Mouse (Mus musculus) liver, embryonic 12.5 days (tissue): ENCODE results near the gene Dedd2. TPM values are rescaled to one million over a fixed set of nuclear protein-coding genes. Genes with fewer than 3 reads are reported as not detected.
A peak's percentile ranks its signal among the peaks of the same experiment; 100 is the strongest.

Experiments
- ATAC-seq: fragments of 200-750 bp; cut with Nextera tagmentation; 2 replicates; pipeline ENCODE4 v1.8.0; 2017; ENCODE audit warnings: moderate number of reproducible peaks, mild to moderate bottlenecking, moderate library complexity
- H3K27ac ChIP-seq: fragments of 300-500 bp; sonication (generic); 2 replicates; pipeline ENCODE4 v1.5.1; 2016; ENCODE audit warnings: mild to moderate bottlenecking
- H3K27me3 ChIP-seq: fragments of 300-500 bp; sonication (generic); replicated peaks from 2 replicates; pipeline ENCODE4 v1.6.1; 2016; ENCODE audit warnings: mild to moderate bottlenecking, moderate library complexity
- H3K36me3 ChIP-seq: fragments of 300-500 bp; sonication (generic); 2 replicates; pipeline ENCODE4 v1.6.1; 2016; ENCODE audit warnings: mild to moderate bottlenecking, moderate library complexity
- H3K4me1 ChIP-seq: fragments of 300-500 bp; sonication (generic); 2 replicates; pipeline ENCODE4 v1.6.1; 2016
- H3K4me2 ChIP-seq: fragments of 300-500 bp; sonication (generic); 2 replicates; pipeline ENCODE4 v1.6.1; 2016; ENCODE audit warnings: mild to moderate bottlenecking, moderate library complexity
- H3K4me3 ChIP-seq: fragments of 300-500 bp; sonication (generic); 2 replicates; pipeline ENCODE4 v1.5.1; 2016; ENCODE audit warnings: mild to moderate bottlenecking, moderate library complexity
- H3K9ac ChIP-seq: fragments of 300-500 bp; sonication (generic); 2 replicates; pipeline ENCODE4 v1.6.1; 2016; ENCODE audit warnings: mild to moderate bottlenecking, moderate library complexity
- H3K9me3 ChIP-seq: fragments of 300-500 bp; sonication (generic); replicated peaks from 2 replicates; pipeline ENCODE4 v1.6.1; 2016; ENCODE audit warnings: mild to moderate bottlenecking, moderate library complexity
- WGBS: fragments of 180-500 bp; shearing (Covaris S2); methylation state at CpG from one replicate; pipeline ENCODE4 v1.1.7; 2016; ENCODE audit not compliant: insufficient replicate concordance; 5-methylcytosine and 5-hydroxymethylcytosine counted together
- microRNA-seq: library from miRNA; unstranded; fragments of <30 nt; microRNA quantifications from one replicate; pipeline ENCODE4, GENCODE M21; 2017
- polyA plus RNA-seq: library from polyadenylated mRNA; unstranded; fragments of >200 nt; fragmentation: Nextera tagmentation; extraction: Ambion mirVana; gene quantifications from 2 replicates; pipeline ENCODE4 v1.2.1, GENCODE M21; 2016

Gene Dedd2
- polyA plus RNA-seq, 1 experiment from 2014 or later, result 31.4 TPM

DNA sequence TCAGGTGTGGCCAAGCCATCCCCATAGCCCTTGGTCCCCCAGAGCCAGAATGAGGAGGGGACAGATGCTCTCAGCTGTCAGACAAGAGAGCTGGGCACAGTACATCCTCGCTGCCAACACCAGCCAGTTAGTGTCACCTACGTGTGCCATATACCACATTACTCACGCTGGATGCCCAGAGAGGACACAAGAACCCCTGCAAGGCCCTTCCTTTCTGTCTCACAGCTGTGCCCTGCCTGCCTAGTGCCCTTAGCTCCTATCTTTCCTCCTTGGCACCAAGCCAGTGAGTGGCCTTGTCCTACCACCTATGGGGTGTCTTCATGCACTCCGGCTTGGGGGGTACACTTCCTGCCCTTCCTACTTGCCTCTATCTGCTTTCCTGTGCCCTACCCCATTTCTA lies 65.8 kb downstream of the Dedd2 start:
- no peaks in the 10 kb centered on the region for H3K36me3 ChIP-seq
- H3K9ac ChIP-seq, result peak overlapping the region; percentile 73
- peak overlapping the region; percentile 91 for H3K27ac ChIP-seq
- peak overlapping the region; percentile 48; the same call in 1 of the 2 replicates for H3K4me3 ChIP-seq
- ATAC-seq, result no peak
- H3K9me3 ChIP-seq, result no peaks in the 10 kb centered on the region
- WGBS, result 71% methylated on average over 4 of the region's 4 CpGs
- peaks cover 79% of the 10 kb centered on the region for H3K27me3 ChIP-seq
- H3K4me2 ChIP-seq, result peak overlapping the region; percentile 83
- H3K4me1 ChIP-seq, result peaks cover 66% of the 10 kb centered on the region

DNA sequence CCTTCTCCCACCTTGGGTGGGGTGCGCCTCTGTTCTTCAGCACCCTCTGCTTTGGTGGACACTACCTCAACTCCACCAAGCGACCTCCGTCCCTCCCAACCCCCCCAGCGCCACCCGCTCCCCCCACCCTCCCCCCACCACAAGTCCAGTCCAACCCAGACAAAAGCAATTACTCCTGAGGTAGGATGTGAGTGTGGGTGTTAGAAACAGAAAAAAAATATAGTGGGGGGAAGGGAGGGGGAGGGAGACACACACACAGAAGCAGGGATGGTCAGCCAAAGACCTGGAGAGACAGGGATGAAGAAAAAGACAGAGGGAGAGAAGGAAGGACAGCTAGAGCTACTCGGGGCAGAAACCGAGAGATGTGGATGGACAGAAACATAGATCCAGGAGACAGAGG lies 66.6 kb downstream of the Dedd2 start:
- Histone ChIP-seq H3K4me3 (no peak overlapping the region), H3K27ac (no peak overlapping the region; the same call in 1 of the 2 replicates), H3K9ac (0 out of 2 replicates have a peak overlapping the region, but pooled peaks have one; percentile 8), H3K9me3 (no peaks in the 10 kb centered on the region), H3K27me3 (peaks cover 81% of the 10 kb centered on the region), H3K4me2 (peak overlapping the region; percentile 1; the same call in 1 of the 2 replicates), H3K36me3 (no peaks in the 10 kb centered on the region), H3K4me1 (peaks cover 66% of the 10 kb centered on the region)
- ATAC-seq, result no peak
- WGBS, result 47% methylated on average over 7 of the region's 7 CpGs

- WGBS, result 45% methylated on average over 10 of the region's 10 CpGs
- ATAC-seq, result no peak
- no peaks in the 10 kb centered on the region for H3K36me3 ChIP-seq
- no peak overlapping the region for H3K9ac ChIP-seq
- no peak overlapping the region for H3K27ac ChIP-seq
- no peak overlapping the region for H3K4me2 ChIP-seq
- no peak overlapping the region for H3K4me3 ChIP-seq
- peaks cover 87% of the 10 kb centered on the region for H3K27me3 ChIP-seq
- peaks cover 62% of the 10 kb centered on the region for H3K4me1 ChIP-seq
- no peaks in the 10 kb centered on the region for H3K9me3 ChIP-seq
Measured at GRCm38 (mm10) chr7:25151916-25152556, 68.4 kb downstream of the Dedd2 start.

DNA sequence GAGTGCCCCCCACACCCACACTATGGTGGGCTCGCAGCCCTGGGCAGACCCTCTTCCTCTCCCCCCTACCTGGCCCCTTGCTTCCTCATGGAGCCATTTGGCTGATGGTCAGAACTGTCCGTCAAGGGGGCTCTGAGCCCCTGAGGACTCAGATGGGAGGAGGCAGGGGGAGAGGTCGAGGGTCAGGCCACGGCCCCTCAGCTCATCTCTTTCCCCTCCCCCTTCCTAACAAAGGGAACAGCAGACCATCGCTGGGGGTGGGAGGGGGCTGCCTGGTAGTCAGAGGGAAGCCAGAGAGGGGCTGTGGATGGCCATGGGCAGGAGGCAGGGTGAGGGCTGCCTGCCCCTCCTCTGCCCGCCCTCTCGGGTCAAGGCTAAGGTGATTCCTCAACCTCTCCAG lies 69.4 kb downstream of the Dedd2 start:
- Histone ChIP-seq H3K4me3 (no peak overlapping the region), H3K9me3 (no peaks in the 10 kb centered on the region), H3K27ac (no peak overlapping the region), H3K36me3 (no peaks in the 10 kb centered on the region), H3K4me2 (no peak overlapping the region), H3K4me1 (peaks cover 52% of the 10 kb centered on the region), H3K27me3 (peaks cover 86% of the 10 kb centered on the region), H3K9ac (no peak overlapping the region)
- 7% methylated on average over 7 of the region's 7 CpGs for WGBS
- no peak for ATAC-seq

- ATAC-seq, result no peak
- H3K27ac ChIP-seq, result no peak overlapping the region
- 7% methylated on average over 16 of the region's 18 CpGs for WGBS
- peaks cover 44% of the 10 kb centered on the region for H3K4me1 ChIP-seq
- no peaks in the 10 kb centered on the region for H3K9me3 ChIP-seq
- H3K27me3 ChIP-seq, result peaks cover 93% of the 10 kb centered on the region
- no peak overlapping the region for H3K4me2 ChIP-seq
- no peaks in the 10 kb centered on the region for H3K36me3 ChIP-seq
- H3K4me3 ChIP-seq, result no peak overlapping the region
- no peak overlapping the region for H3K9ac ChIP-seq
Measured at GRCm38 (mm10) chr7:25150151-25150663, 70.2 kb downstream of the Dedd2 start.

Small RNA genes within 50 kb of the gene (microRNA-seq; reads per million reads assigned to microRNA genes)
- not detected for gene Mir7048

Other genes with a start within 250 kb of the Dedd2 start
- 63.4 and 67.4 TPM in 2 replicates for gene Rabac1, start 247.9 kb downstream of the Dedd2 start, polyA plus RNA-seq
- 0.45 and 0.50 TPM in 2 replicates for gene Atp1a3, start 214.7 kb downstream of the Dedd2 start, polyA plus RNA-seq
- 2.5 and 3.0 TPM in 2 replicates for gene Grik5, start 148.3 kb downstream of the Dedd2 start, polyA plus RNA-seq
- gene Zfp574, start 148.0 kb downstream of the Dedd2 start, polyA plus RNA-seq, result 14.4 and 15.7 TPM in 2 replicates
- gene Pou2f2, start 40.9 kb downstream of the Dedd2 start, polyA plus RNA-seq, result 1.9 TPM in 2 replicates
- gene Zfp526, start 810 bp upstream of the Dedd2 start, polyA plus RNA-seq, result 2.3 and 2.8 TPM in 2 replicates
- 13.0 and 14.4 TPM in 2 replicates for gene Gsk3a, start 17.2 kb upstream of the Dedd2 start, polyA plus RNA-seq
- gene Erf, start 30.1 kb upstream of the Dedd2 start, polyA plus RNA-seq, result 6.5 and 7.5 TPM in 2 replicates
- 17.0 TPM in 2 replicates for gene Cic, start 47.1 kb upstream of the Dedd2 start, polyA plus RNA-seq
- 44.1 and 51.0 TPM in 2 replicates for gene Pafah1b3, start 77.4 kb upstream of the Dedd2 start, polyA plus RNA-seq
- gene Prr19, start 80.8 kb upstream of the Dedd2 start, polyA plus RNA-seq, result 0.10 and 0.14 TPM in 2 replicates
- 0.14 TPM in 2 replicates for gene Tmem145, start 85.5 kb upstream of the Dedd2 start, polyA plus RNA-seq
- gene Megf8, start 96.5 kb upstream of the Dedd2 start, polyA plus RNA-seq, result 2.6 TPM in 2 replicates
- not detected in 2 replicates for gene Cnfn, start 149.1 kb upstream of the Dedd2 start, polyA plus RNA-seq
- gene Lipe, start 178.1 kb upstream of the Dedd2 start, polyA plus RNA-seq, result 2.9 and 3.3 TPM in 2 replicates
- 0.30 TPM in 1 of 2 replicates, not detected in the other for gene Cxcl17, start 192.3 kb upstream of the Dedd2 start, polyA plus RNA-seq